Mouse (Mus musculus) gastrocnemius, postnatal 14 days (tissue): Measurements from ENCODE around the gene Rd3l. TPM values are rescaled to one million over a fixed set of nuclear protein-coding genes. Genes with fewer than 3 reads are reported as not detected.

Experiments
- DNase-seq: peaks from one replicate; pipeline ENCODE4 v3.0.0; 2021; ENCODE audit warnings: mixed read lengths
- intact Hi-C: fragments of 180-260 bp; cut with DNase I; formaldehyde crosslinking; loops from one replicate; pipeline ENCODE4 v1.15.1; 2025; ENCODE audit warnings: low total_unique reads
- long read RNA-seq, 2 experiments: library from polyadenylated mRNA; stranded (forward); transcript quantifications; one replicate each; pipeline ENCODE4 v2.0.0; 2021
- total RNA-seq, 2 experiments: library from RNA; stranded (reverse); gene quantifications; 2 replicates each; pipeline ENCODE4 v1.2.3; 2021

Gene Rd3l
- total RNA-seq, result not detected
- long read RNA-seq, experiment 1, result 0 reads
- long read RNA-seq, experiment 2, result 0 reads

DNA sequence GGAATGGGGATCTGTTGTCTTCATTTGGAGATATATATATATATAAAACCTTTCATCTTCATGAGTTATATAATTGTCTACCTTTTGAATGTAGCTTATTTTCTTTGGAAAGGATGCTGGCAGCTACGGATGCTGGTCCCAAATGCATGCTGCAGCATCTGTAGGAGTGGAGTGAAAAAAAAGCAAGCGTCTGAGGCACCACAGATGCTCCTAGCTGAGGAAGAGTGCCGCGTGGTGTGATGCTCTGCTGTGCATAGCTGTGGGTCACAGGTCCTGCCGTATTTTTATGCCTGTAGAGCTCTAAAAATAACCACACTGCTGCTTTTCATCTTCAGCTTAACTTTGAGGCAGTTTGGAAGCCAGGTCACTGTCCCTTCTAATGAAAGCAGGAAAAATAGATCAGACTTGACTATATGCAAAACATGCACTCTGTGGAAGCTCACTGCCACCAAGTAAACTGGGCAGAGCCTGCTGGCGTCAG is at the start of gene Rd3l:
Gene Rd3l (minus strand): TSS at position 431 of the 481 bp plus-strand sequence.
- DNase-seq, result no peak
- intact Hi-C loops, result no loop called here

DNA sequence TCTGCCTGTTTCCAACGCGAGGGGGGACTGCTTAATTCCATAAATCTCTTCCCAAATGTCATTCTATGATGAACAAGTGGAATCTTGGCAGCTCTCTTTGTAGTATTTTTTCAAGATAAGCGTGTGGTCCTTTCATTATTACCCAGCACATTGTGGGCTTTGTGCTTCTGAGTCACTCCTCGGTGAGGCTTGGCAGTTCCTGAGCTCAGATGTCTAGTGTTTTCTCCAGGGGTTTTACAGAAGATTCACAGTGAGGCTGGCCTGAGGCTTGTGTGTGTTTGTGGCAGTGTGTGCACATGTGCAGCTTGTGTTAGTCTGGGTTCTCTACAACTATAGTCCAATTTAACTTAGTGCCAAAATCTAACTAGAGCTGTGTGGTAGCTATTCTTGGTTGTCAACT is 46.3 kb upstream of the Rd3l start:
- intact Hi-C loops, result no loop called here
- DNase-seq, result no peak

DNA sequence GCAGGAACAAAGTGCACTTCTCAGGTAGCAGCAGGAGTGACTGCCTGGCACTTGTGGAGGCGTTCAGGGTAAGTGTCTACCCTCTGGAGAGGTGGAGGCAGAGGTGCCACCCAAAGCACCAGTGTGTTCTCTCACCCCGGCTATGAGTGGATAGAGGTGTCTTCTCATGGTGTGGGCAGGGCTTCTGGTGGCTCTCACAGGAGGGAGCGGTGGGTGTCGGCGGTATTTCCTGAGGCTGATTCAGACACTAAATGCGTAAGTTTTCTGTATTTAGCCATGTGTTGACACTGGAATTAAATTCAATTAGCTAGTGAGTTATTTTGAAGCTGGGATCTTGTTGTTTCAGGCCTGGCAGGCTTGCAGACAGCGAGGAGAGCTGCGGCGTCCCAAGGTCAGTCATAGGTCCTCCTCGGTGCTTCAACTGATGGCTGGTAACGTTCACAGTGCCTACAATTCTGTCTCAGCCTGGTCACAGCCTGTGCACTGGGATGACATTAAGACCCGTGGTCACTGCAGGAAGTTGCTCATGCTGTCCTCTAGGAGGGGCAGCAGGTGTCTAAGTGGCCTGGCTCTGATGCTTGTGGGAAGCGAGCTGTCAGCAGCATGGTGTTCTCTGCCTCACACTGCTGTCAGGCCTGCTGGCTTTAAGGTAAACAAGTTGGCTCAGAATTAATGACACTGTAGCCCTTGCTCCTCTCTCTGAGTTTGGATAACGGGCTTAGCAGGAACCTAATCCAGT is 45.0 kb upstream of the Rd3l start:
- no peak for DNase-seq
- intact Hi-C loops, result no loop called here

DNA sequence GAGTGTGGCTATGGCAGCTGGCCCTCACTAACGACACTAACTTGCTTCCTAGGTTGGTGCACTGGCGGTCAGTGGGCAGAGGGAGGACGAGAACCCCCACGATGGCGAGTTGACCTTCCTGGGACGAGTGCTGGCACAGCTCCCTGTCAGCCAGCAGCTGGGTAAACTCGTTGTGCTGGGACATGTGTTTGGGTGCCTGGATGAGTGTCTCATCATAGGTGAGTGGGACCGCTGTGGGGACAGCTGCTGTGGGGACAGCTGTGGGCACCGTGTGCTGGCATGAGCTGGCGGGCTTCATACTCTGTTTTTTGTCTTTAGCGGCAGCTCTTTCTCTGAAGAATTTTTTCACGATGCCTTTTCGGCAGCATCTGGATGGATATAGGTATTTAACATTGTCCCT is 44.3 kb upstream of the Rd3l start:
- no peak for DNase-seq
- intact Hi-C loops, result no loop called here

DNA sequence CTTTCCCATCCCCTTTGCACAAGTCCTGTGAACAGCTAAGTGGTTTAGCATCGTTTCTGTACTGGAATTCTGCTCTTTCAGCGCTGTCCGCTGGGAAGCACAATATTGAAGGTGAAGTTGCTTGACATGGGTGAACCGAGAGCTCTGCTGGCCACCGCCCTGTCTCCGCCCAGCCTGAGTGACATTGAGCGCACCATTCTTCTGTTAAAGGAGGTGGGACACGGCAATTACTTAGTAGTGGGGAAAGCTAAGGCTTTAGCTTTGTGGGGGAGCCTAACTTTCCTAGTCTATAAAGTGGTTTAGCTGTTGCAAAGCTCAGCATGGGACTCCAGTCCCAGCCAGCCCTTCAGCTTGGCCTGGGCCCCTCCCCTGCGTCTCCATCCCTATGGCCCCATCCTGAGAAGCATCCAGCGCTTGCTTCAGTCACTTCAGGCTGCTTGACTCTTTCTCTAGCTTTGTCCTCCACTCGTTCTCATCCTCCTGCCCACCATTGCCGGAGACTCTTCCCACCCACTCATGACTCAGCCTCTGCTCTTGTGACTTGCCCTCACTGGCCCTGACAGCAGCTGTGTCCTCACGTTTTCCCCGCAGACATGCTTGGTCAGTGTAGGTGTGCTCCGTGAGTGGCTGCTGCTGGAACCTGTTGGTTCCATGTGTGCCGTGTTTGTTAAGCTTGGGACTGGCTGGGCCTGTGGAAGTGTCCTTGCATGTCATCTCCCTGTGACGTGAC is 43.6 kb upstream of the Rd3l start:
- DNase-seq, result no peak
- intact Hi-C loops, result no loop called here

DNA sequence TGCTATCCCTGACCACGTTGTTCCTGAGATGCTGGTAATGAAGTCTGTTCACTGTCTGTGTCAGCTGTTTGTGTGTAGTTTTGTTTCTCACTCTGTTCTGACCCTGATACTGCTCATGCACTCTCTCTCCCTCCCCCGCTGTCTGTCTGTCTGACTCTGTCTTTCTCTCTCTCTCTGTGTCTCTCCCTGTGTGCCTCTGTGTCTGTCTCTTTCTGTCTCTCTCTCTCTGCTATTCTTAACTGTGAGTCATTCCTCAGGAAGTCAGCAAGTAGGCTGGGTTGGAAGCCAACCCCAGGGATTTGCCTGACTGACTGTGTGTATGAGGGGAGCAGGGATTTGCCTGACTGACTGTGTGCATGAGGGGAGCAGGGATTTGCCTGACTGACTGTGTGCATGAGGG is 42.2 kb upstream of the Rd3l start:
- intact Hi-C loops, result no loop called here

DNA sequence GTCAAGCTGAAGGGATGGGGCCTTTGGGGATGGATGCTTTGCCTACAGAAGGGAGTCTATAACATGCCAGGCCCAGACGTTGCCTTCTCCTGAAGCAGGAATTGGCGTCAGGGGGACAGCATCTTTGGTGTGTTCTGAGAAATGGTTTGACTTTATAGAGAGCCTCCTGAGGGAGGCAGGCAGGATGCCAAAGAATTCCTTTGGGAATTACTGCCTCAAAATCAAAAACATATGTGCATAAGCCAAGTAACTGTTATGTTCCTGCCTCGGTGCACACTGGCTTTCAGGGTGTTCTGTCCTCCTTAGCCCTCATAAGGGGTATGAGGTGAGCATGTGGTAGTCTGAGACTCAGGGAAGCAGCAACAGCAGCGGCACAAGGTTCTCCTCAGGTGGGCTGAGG is 35.2 kb upstream of the Rd3l start:
- no peak for DNase-seq
- intact Hi-C loops, result no loop called here

More for the DNA sequence above, 42.2 kb upstream of the Rd3l start:
- DNase-seq, result no peak

DNA sequence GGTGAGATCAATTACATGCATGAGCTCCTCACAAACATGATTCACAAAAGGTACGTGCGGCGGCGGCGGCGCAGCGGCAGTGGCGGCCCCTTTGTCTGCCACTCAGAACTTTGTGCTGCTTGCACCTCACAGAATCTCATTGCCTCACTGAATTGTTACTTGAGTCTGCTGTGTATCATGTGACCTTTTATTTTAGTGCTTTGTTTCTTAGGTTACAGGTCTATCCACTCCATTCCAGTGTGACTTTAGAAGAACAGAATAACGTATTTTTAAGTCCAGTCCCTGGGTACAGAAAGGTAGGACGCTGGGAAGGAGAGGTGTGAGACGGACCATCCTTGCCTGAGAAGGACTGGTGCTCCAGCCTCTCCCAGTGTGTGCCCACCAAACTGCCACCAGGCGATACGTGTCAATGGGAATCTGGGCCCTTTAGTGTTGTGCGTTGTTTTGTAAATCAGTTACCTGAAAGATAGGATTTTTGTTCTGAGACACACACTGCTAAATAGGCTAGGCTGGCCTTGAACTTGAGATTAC is 32.2 kb upstream of the Rd3l start:
- intact Hi-C loops, result no loop called here

DNA sequence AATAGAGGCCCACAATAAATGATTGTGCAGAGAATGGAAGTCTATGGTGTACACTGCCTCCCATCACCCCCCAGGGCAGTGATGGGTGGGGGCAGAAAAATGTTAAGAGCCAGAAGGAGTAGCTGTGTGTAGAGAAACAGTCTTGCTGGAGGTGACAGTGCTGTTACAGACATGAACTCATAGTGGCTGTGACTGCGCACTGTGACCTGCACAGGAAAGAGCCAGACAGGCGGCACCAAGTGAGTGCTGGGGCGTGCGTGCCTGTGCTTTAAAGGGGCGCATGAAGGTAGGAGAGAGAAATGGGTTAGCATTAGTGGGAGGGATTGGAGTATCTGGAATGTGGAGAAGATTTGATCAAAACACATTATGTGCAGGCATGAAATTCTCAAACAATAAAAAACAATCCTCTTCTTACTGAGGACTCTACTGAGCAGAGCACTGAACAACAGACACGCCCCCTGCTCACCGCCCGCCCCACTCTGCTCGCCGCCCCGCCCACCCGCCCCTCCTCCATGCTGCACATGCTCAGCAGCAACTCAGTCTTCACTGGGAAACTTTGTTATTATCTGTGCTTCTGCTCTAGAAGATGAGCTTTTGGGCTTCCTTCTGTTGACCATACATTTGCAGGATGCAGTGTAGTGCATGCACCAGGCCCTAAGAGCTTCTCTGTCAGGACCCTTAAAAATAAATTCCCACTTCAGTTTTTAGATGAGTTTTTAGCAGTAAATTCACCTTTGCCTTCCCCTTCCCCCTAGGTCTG is 31.6 kb upstream of the Rd3l start:
- no peak for DNase-seq
- intact Hi-C loops, result no loop called here

More for the DNA sequence above, 32.2 kb upstream of the Rd3l start:
- no peak for DNase-seq

DNA sequence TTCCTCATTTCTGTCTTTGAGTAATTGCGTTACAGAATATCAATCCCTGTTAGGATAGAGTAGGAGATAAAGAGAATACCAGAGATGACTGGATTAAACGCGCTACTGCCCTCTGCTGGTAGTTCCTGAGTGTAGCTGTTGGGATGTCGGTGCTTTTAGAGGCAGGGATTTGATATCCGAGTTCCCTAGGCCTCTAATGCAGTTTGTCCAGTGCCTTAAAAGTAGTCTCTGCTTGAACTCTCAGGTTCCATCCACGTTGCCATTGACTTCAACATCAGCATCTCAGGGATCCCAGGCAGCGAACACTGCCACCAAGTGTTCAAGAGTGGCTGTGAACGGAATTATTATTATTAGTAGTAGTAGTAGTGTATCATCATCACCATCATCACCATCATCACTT is 20.1 kb upstream of the Rd3l start:
- intact Hi-C loops, result no loop called here
- peak; percentile 69 for DNase-seq

DNA sequence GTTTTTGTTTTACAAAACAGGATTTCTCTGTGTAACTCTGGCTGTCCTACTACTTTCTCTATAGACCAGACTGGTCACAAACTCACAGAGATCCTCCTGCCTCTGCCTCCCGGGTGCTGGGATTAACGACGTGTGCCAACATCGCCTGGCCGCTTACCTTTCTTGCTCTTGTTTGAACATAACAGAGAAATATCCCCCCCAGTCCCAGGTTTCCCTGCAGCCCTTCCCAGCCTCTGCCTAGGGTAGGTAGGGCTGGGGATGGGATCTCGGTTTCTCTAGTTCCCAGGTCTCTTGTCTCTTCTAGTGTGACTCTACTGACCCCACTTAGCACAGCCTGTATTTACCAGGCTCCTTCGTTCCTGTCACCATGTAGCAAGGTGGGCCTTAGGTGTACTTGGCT is 18.6 kb upstream of the Rd3l start:
- no peak for DNase-seq
- intact Hi-C loops, result no loop called here

DNA sequence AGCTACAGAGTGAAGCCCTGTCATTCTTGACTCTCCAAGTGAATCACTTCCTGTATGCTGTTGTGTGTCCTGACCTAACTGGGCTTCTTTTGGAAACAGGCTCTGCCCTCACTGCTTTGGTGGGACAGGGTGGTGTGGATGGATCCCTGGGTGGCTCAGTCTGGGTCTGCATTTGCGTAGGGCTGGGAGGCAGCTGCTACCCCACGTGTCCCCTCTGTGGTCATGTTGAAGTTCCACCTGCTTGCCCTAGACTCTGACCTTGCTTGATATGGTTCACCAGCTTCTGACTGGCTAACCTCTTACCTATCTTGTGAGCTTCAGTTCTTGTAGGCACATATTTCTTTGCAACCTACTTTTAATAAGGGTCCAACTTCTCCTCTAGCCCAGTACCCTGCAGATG is 14.0 kb upstream of the Rd3l start:
- no peak for DNase-seq
- intact Hi-C loops, result no loop called here

DNA sequence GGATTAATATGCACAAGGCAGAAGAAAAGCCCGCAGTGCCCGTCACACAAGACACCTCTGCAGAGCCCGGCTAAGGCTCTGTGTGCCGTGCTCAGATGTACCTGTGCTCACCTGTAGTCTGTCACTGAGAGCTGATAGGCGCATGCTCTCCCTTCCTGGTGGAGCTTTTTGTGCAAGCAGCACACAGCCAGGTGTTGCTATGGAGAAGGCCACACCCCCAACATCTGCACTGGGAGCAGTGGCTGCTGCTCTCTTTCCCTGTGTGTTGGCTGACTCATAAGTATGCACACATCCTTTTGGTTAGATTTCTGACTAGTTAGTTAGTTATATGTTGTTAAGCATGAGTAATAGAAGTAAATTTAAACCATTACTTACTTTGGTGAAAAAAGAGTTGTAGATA is 11.5 kb upstream of the Rd3l start:
- no peak for DNase-seq
- intact Hi-C loops, result no loop called here

DNA sequence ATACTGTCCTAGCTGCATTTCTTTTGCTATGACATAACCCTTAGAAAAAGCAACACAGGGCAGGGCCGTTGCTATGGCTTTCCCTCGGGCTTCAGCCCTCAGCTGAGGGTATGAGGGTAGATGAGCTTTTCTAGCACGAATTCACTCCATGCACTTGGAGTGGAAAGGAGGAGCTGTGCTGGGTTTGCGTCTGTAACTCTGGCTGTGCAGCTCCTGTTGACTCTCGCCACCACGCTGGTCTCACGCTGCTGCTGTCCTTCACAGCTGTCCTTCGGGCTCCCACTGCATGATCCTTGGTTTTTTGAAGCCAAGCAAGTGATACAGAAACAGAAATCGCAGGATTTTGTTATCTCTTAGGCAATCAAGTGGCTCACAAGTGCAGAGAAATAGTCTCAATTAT is 5.6 kb upstream of the Rd3l start:
- no peak for DNase-seq
- intact Hi-C loops, result no loop called here

DNA sequence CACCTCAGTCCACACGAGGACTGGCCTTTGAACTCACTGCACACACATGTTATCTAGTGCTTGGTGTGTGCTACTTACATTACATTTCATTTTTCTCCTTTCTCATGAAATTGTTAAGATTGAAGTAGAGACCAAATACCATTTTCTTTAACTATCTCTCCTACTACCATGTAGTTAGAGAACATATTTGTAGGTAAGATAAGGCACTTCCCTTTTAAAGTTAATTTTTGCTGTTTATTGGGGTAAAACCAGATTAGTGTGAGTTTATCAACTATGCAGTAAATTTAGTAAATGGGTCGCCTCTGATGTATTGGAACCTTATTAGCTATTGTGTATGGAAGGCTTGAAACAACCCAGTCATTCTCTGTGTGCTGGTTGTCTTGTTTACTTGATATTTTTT is 2.0 kb upstream of the Rd3l start:
- intact Hi-C loops, result no loop called here
- no peak for DNase-seq

DNA sequence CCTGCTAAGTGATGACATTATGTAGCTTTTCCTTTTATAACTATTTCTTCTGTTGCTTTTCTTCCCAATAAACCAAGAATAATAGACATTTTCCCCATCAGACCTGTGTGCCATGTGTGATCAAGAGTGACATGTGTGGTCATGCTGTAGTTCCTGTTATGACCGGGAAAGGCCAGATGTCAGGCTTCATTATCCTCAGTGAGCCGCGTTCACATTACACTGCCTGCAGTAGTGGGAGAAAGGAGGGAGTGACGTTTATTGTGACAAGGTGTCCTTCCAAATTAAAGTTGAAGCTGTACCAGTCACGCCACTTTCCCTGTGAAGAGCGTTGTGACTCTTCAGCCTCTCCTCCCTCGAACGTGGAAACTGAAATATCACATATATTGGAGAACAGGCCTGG is 714 bp upstream of the Rd3l start:
- intact Hi-C loops, result no loop called here
- no peak for DNase-seq

DNA sequence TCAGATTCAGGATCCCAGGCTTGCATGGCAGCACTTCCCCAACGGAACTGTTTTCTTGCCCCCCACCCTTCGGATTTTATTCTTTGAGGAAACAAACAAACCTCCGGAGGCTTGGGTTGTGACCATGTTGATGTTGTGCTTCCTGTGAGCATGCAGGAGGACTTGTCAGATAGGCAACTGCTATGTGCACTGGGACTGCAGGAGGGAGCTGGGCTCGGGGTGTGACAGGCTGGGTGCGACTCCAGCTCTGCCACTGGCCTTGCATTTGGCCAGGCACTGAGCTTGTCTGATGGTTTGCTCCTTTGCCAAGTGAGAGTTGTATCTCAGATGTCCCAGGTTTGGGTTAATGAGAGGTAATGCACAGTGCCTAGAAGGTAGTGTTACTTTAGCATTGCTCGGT is 2.8 kb downstream of the Rd3l start:
- DNase-seq, result no peak
- intact Hi-C loops, result no loop called here

DNA sequence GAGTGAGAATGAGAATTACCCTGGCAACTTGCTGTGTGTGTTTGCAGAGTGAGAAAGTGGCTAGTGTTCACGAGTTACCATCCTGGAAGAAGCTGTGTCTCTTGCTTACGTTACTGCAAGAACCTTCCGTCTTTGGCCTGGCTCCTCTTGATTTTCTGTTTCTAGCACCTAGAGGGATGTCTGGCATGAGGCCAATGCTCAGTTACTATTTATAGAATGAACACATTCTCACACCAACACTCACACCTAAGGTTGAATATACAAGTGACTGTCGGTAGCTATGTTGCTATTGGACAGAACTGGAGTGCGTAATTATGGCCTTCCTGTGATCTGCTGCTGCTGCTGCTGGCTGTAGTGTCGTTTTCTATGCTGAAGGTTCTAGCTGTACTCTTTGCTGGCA is 4.0 kb downstream of the Rd3l start:
- intact Hi-C loops, result no loop called here

DNA sequence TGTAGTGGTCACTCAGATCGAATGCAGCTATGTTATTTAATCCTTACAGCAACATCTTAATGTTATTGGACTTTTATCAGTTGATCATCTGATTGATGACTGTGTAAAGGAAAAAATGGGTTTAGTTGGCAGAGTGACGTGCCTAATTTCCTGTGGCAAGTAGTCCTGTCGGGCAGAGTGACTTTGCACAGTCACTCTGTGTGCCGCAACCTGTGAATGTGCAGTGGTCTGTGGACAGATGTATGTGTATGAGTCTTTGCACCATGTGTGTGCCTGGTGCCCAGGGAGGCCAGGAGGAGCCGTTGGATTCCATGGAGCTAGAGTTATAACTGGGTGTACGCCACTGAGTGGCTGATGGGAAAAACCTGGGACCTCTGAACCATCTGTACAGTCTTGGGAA is 6.5 kb downstream of the Rd3l start:
- intact Hi-C loops, result no loop called here
- no peak for DNase-seq

More for the DNA sequence above, 4.0 kb downstream of the Rd3l start:
- DNase-seq, result no peak

DNA sequence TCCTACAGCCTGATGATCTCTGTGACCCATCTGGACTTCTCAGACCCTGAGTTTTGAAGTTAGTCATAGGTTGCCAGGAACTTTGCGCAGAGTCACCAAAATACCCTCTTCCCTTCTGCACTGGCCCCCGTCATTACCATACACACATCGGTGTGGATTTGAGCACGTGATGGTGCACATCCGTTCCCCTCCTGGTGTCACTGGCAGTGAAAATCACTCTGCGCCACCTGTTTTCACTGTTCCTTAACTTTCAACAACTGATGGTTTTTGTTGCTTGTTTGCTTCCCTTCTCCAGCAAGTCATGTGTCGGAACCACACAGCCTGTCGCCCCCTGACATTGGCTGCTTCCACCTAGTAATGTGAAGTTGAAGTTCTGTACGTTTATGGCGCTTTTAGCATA is 8.6 kb downstream of the Rd3l start:
- DNase-seq, result no peak

More for the DNA sequence above, 8.6 kb downstream of the Rd3l start:
- intact Hi-C loops, result no loop called here
